Mouse (Mus musculus): ENCODE measurements around the gene Hist1h4c. TPM values are rescaled to one million over a fixed set of nuclear protein-coding genes. Genes with fewer than 3 reads are reported as not detected.
"Not testable (repeated sequence)": the region's sequence is repeated elsewhere in the genome, so short reads cannot be mapped to it uniquely, and the experiment has no call there.

Gene Hist1h4c
- polyA plus RNA-seq, 1 experiment from 2014 or later: 2.5 TPM

DNA sequence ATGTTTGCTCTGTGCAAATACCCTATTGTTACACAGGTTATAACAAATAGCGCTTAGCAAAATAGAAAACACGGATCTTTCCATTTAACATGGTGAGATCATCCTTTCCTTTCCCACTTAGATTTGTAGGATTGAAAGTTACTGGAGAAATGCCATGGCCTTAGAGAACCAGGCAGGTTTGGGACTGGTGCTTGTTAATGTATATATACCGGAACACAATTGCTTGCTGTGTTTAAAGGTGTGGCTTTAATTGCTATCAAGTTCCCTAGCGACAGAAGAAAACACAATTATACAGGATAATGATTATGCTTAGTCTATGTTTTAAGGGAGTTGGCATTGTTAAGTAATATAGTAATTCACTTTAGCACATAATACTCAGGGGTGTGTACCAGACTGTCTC lies 11.1 kb downstream of the Hist1h4c start:
- Histone ChIP-seq H3K9me3 (no peaks in the 10 kb centered on the region), H3K27ac (replicated peaks) (no peak overlapping the region), H3K4me2 (no peak overlapping the region), H3K27me3 (no peaks in the 10 kb centered on the region), H3K36me3 (no peaks in the 10 kb centered on the region), H3K9ac (no peak overlapping the region), H3K4me3 (no peak overlapping the region), H3K4me1 (replicated peaks) (peaks cover 27% of the 10 kb centered on the region)
- WGBS: 86% methylated on average over 4 of the region's 4 CpGs
- no peak for ATAC-seq (ENCODE audit: low read depth)

GRCm38 (mm10) chr13:23685966-23686365 lies 12.3 kb downstream of the Hist1h4c start:
- 44% methylated on average over 4 of the region's 4 CpGs for WGBS
- Histone ChIP-seq H3K9ac (peak overlapping the region; percentile 79), H3K27ac (replicated peaks) (peak overlapping the region; percentile 96)

GRCm38 (mm10) chr13:23685121-23685861 lies 13.0 kb downstream of the Hist1h4c start:
- Histone ChIP-seq H3K27me3 (no peaks in the 10 kb centered on the region), H3K4me3 (peak overlapping the region; percentile 50), H3K9ac (peak overlapping the region; percentile 79), H3K4me2 (peak overlapping the region; percentile 72), H3K27ac (replicated peaks) (peak overlapping the region; percentile 96), H3K4me1 (replicated peaks) (peaks cover 27% of the 10 kb centered on the region), H3K36me3 (no peaks in the 10 kb centered on the region), H3K9me3 (no peaks in the 10 kb centered on the region)
- 6% methylated on average over 15 of the region's 15 CpGs for WGBS
- no peak for ATAC-seq (ENCODE audit: low read depth)

More at GRCm38 (mm10) chr13:23685966-23686365, 12.3 kb downstream of the Hist1h4c start:
- no peaks in the 10 kb centered on the region for H3K36me3 ChIP-seq
- peaks cover 27% of the 10 kb centered on the region for H3K4me1 ChIP-seq (replicated peaks)
- H3K27me3 ChIP-seq: no peaks in the 10 kb centered on the region
- ATAC-seq (ENCODE audit: low read depth): no peak
- no peaks in the 10 kb centered on the region for H3K9me3 ChIP-seq
- H3K4me2 ChIP-seq: peak overlapping the region; percentile 72
- peak overlapping the region; percentile 50 for H3K4me3 ChIP-seq

GRCm38 (mm10) chr13:23684295-23684945 lies 13.8 kb downstream of the Hist1h4c start:
- Histone ChIP-seq H3K9ac (peak overlapping the region; percentile 79), H3K4me1 (replicated peaks) (peaks cover 27% of the 10 kb centered on the region), H3K27ac (replicated peaks) (peak overlapping the region; percentile 96), H3K4me3 (peak overlapping the region; percentile 50), H3K4me2 (peak overlapping the region; percentile 72)
- H3K9me3 ChIP-seq, H3K27me3 ChIP-seq, H3K36me3 ChIP-seq: not testable (repeated sequence)
- WGBS: under 1% methylated on average over 20 of the region's 37 CpGs
- peak; percentile 57 for ATAC-seq (ENCODE audit: low read depth)

- Histone ChIP-seq H3K4me2 (peak within 1 kb of the TSS; percentile 72), H3K9ac (peak within 1 kb of the TSS; percentile 79), H3K27me3 (no peaks in the 10 kb centered on the region), H3K4me3 (peak within 1 kb of the TSS; percentile 50), H3K9me3 (no peaks in the 10 kb centered on the region), H3K27ac (replicated peaks) (peak within 1 kb of the TSS; percentile 96), H3K4me1 (replicated peaks) (peaks cover 27% of the 10 kb centered on the region), H3K36me3 (no peaks in the 10 kb centered on the region)
- WGBS: under 1% methylated on average over 22 of the region's 32 CpGs
- ATAC-seq (ENCODE audit: low read depth): peak; percentile 99
Measured at GRCm38 (mm10) chr13:23683755-23684281, 14.4 kb downstream of the Hist1h4c start, which contains the start of the genes Hist1h2ac and Hist1h2bc. TSS of gene Hist1h2ac (minus strand) at chr13:23683948. TSS of gene Hist1h2bc (plus strand) at chr13:23684199.

GRCm38 (mm10) chr13:23682947-23683754 lies 15.1 kb downstream of the Hist1h4c start:
- peak overlapping the region; percentile 50 for H3K4me3 ChIP-seq
- H3K9ac ChIP-seq: peak overlapping the region; percentile 68
- WGBS: 16% methylated on average over 14 of the region's 30 CpGs
- peak overlapping the region; percentile 96 for H3K27ac ChIP-seq (replicated peaks)
- peak overlapping the region; percentile 72 for H3K4me2 ChIP-seq
- ATAC-seq (ENCODE audit: low read depth): peak; percentile 45
- not testable (repeated sequence) for H3K36me3 ChIP-seq, H3K9me3 ChIP-seq, H3K27me3 ChIP-seq
- H3K4me1 ChIP-seq (replicated peaks): peaks cover 27% of the 10 kb centered on the region

GRCm38 (mm10) chr13:23682623-23682946 lies 15.7 kb downstream of the Hist1h4c start:
- peaks cover 27% of the 10 kb centered on the region for H3K4me1 ChIP-seq (replicated peaks)

DNA sequence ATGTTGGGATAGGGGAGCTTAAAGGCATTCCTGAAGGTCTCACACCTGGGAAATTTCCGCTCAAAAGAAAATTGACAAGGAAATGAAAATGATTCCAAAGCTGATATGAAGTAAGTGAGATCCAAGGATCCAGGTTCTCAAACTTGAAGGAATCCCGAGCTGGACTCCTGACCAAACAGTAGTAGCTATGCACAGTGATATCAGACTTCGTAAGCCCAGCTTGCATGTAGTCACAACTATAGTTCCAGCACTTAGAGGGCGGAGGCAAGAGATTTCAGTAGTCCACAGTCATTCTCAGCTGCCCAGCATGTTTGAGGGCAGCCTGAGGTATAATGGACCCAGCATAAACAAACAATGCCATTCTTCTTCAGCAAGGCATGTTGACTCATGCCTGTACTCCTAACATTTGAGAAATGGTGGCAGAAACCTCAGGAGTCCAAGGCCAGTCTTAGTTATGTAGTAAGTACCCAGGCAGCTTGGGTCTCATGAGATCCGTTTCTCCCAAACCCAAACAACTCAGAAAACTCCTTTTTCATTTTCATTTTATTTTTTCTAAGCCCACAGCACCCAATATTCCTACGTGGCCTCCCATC lies 16.2 kb downstream of the Hist1h4c start:
- ATAC-seq (ENCODE audit: low read depth): no peak
- H3K4me2 ChIP-seq: 0 out of 2 replicates have a peak overlapping the region, but pooled peaks have one; percentile 72
- no peak overlapping the region for H3K4me3 ChIP-seq
- no peaks in the 10 kb centered on the region for H3K9me3 ChIP-seq
- 89% methylated on average over 6 of the region's 6 CpGs for WGBS
- no peak overlapping the region for H3K27ac ChIP-seq (replicated peaks)
- H3K27me3 ChIP-seq: no peaks in the 10 kb centered on the region
- no peaks in the 10 kb centered on the region for H3K36me3 ChIP-seq
- peaks cover 27% of the 10 kb centered on the region for H3K4me1 ChIP-seq (replicated peaks)
- 0 out of 2 replicates have a peak overlapping the region, but pooled peaks have one; percentile 68 for H3K9ac ChIP-seq

More at GRCm38 (mm10) chr13:23682623-23682946, 15.7 kb downstream of the Hist1h4c start:
- peak overlapping the region; percentile 72 for H3K4me2 ChIP-seq
- peak overlapping the region; percentile 50 for H3K4me3 ChIP-seq
- WGBS: 42% methylated on average over 1 of the region's 1 CpGs
- peak overlapping the region; percentile 68 for H3K9ac ChIP-seq
- no peaks in the 10 kb centered on the region for H3K36me3 ChIP-seq
- H3K9me3 ChIP-seq: no peaks in the 10 kb centered on the region
- no peaks in the 10 kb centered on the region for H3K27me3 ChIP-seq
- ATAC-seq (ENCODE audit: low read depth): no peak
- peak overlapping the region; percentile 96; the same call in 1 of the 2 replicates for H3K27ac ChIP-seq (replicated peaks)

- ATAC-seq (ENCODE audit: low read depth): no peak
- no peaks in the 10 kb centered on the region for H3K36me3 ChIP-seq
- 75% methylated on average over 3 of the region's 3 CpGs for WGBS
Measured at GRCm38 (mm10) chr13:23662536-23662935, 35.7 kb downstream of the Hist1h4c start.

GRCm38 (mm10) chr13:23659636-23660366 lies 38.5 kb downstream of the Hist1h4c start:
- Histone ChIP-seq H3K4me2 (no peak overlapping the region), H3K4me1 (replicated peaks) (no peaks in the 10 kb centered on the region), H3K9ac (no peak overlapping the region), H3K4me3 (no peak overlapping the region), H3K36me3 (no peaks in the 10 kb centered on the region), H3K27ac (replicated peaks) (no peak overlapping the region), H3K27me3 (no peaks in the 10 kb centered on the region), H3K9me3 (no peaks in the 10 kb centered on the region)
- no peak for ATAC-seq (ENCODE audit: low read depth)
- whole genome bisulfite sequencing: 68% methylated on average over 6 of the region's 6 CpGs

More at GRCm38 (mm10) chr13:23662536-23662935, 35.7 kb downstream of the Hist1h4c start:
- Histone ChIP-seq H3K4me2 (no peak overlapping the region), H3K4me1 (replicated peaks) (no peaks in the 10 kb centered on the region), H3K9me3 (no peaks in the 10 kb centered on the region), H3K9ac (no peak overlapping the region), H3K27ac (replicated peaks) (no peak overlapping the region), H3K27me3 (no peaks in the 10 kb centered on the region), H3K4me3 (no peak overlapping the region)
